Mouse (Mus musculus) lung, embryonic 14.5 days (tissue): ENCODE measurements around the gene Fsip1. TPM values are rescaled to one million over a fixed set of nuclear protein-coding genes. Genes with fewer than 3 reads are reported as not detected.

Experiments used
- ATAC-seq: fragments of 200-750 bp; cut with Nextera tagmentation; 2 replicates; pipeline ENCODE4 v1.8.0; 2017; ENCODE audit warnings: mild to moderate bottlenecking, moderate TSS enrichment, moderate library complexity; ENCODE audit not compliant: insufficient read depth
- DNase-seq: peaks from one replicate; pipeline ENCODE4 v3.0.0-alpha.2; 2015
- H3K27ac ChIP-seq: fragments of 300-500 bp; sonication (generic); 2 replicates; pipeline ENCODE4 v1.5.1; 2014; ENCODE audit warnings: low read depth, mild to moderate bottlenecking, moderate library complexity
- H3K27me3 ChIP-seq: fragments of 300-500 bp; sonication (generic); 2 replicates; pipeline ENCODE4 v1.6.1; 2014; ENCODE audit warnings: low read length, control low read depth; ENCODE audit not compliant: insufficient read depth
- H3K36me3 ChIP-seq: fragments of 300-500 bp; sonication (generic); 2 replicates; pipeline ENCODE4 v1.6.1; 2014; ENCODE audit warnings: control low read depth; ENCODE audit not compliant: insufficient read depth
- H3K4me1 ChIP-seq: fragments of 300-500 bp; sonication (generic); 2 replicates; pipeline ENCODE4 v1.6.1; 2014; ENCODE audit warnings: antibody characterized with exemption, control low read depth; ENCODE audit not compliant: insufficient read depth
- H3K4me2 ChIP-seq: fragments of 300-500 bp; sonication (generic); 2 replicates; pipeline ENCODE4 v1.6.1; 2014; ENCODE audit warnings: mild to moderate bottlenecking
- H3K4me3 ChIP-seq: fragments of 300-500 bp; sonication (generic); 2 replicates; pipeline ENCODE4 v1.5.1; 2014; ENCODE audit warnings: low read depth, low read length
- H3K9ac ChIP-seq: fragments of 300-500 bp; sonication (generic); 2 replicates; pipeline ENCODE4 v1.6.1; 2014
- H3K9me3 ChIP-seq: fragments of 300-500 bp; sonication (generic); 2 replicates; pipeline ENCODE4 v1.6.1; 2016; ENCODE audit warnings: low read depth, low read length, control low read depth
- CTCF ChIP-seq: IDR thresholded peaks from 2 replicates; pipeline ENCODE4 v1.5.1; 2016; ENCODE audit warnings: antibody characterized with exemption, low read depth
- WGBS: fragments of 180-500 bp; shearing (Covaris S2); extraction: QIAGEN DNeasy Blood & Tissue Kit; methylation state at CpG from one replicate; pipeline ENCODE4 v1.1.7; 2014; 5-methylcytosine and 5-hydroxymethylcytosine counted together
- polyA plus RNA-seq: library from polyadenylated mRNA; unstranded; fragments of >200 nt; fragmentation: Nextera tagmentation; extraction: Ambion mirVana; gene quantifications from 2 replicates; pipeline ENCODE4 v1.2.1, GENCODE M21; 2014

The Fsip1 gene
- polyA plus RNA-seq, 1 experiment from 2014 or later = 1.1 TPM

DNA sequence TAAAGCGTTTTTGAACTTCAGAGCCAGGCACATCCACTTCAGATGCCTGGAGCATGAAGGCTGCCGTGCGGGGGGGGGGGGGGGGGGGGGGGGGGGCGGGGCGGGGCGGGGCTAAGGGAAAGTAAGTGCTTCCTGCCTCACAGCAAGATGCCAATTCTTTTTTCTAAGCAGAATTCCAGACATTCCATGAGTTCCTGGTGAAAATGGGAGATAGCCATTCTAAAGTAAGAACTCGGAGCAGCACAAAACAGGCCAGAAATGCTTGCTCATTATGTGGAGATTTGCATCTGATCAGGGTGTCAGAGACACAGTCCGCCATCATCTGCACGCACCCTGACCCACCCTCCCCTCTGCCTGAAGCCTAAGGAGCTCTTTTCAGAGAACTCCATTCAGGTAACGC is 77.3 kb downstream of the Fsip1 start:
- Histone ChIP-seq H3K9me3 (no peaks in the 10 kb centered on the region), H3K36me3 (no peaks in the 10 kb centered on the region), H3K4me1 (no peaks in the 10 kb centered on the region), H3K9ac (no peak overlapping the region), H3K4me3 (0 out of 2 replicates have a peak overlapping the region, but pooled peaks have one; percentile 5), H3K27ac (peak overlapping the region; percentile 58), H3K27me3 (no peaks in the 10 kb centered on the region), H3K4me2 (peak overlapping the region; percentile 43)
- no peak for TF ChIP-seq CTCF
- DNase-seq (peak; percentile 73), ATAC-seq (peak; percentile 71)
- 7% methylated on average over 8 of the region's 10 CpGs for WGBS

DNA sequence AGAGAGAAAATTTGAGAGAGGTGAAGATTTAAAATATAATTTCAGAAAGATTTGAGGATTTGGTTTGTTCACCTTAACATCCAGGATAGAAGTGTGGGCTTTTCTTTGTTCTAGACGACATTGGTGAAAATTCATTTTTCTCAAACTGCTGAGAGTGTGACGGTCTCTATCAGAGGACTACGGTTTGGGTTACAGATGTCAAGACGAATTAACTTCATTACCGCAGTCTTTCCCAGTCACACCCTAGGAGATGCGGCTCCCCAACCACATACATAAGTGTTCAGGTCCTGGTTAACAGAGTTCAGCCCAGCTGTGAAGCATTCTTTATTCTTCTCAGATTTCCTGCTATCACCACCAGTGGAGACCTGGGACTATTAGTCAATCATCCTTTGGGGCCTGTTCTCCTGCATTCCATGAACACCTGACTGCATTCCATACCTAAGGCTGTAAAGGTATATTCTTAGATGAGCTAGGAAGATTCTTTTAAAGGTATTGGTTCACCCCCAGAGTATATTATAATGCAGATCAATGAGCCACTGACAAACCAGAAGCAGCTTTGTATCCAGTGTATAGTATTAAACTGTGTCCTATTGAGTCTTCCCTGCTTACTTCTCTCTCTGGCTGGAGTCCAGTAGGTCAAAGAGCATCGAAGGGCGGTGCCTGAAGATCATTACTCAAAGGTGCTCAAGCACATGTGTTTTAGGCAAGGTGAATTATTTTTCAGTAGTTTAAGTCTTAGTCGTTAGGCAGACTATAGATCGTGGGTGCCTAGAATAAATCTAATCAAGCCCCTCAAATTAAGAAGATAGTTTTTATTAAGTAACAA is 82.0 kb downstream of the Fsip1 start:
- no peak for TF ChIP-seq CTCF
- DNase-seq = peak; percentile 42
- H3K9ac ChIP-seq = no peak overlapping the region
- H3K9me3 ChIP-seq = no peaks in the 10 kb centered on the region
- no peaks in the 10 kb centered on the region for H3K27me3 ChIP-seq
- H3K27ac ChIP-seq = no peak overlapping the region
- 65% methylated on average over 10 of the region's 10 CpGs for WGBS
- H3K4me1 ChIP-seq = no peaks in the 10 kb centered on the region
- no peak overlapping the region for H3K4me2 ChIP-seq
- H3K4me3 ChIP-seq = no peak overlapping the region
- no peaks in the 10 kb centered on the region for H3K36me3 ChIP-seq
- peak; percentile 22; the same call in 1 of the 2 replicates for ATAC-seq

DNA sequence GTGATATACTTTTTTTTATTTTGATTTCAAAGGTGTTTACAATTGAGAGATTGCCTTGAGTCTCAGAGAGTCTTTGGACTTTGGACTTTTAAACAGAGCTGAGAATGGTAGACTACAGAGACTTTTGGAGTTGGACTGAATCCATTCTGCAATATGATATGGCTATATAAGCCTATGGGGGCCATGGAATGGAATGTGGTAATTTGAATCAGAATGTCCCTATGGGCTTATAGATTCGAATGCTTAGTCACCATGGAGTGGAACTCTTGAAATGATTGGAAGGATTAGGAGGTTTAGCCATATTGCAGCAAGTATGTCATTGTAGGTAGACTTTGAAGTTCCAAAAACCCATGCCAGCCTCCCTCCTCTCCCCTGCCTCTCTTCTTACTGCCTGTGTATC is 88.5 kb downstream of the Fsip1 start:
- TF ChIP-seq CTCF = no peak
- H3K4me2 ChIP-seq = no peak overlapping the region
- no peak overlapping the region for H3K4me3 ChIP-seq
- 58% methylated on average over 1 of the region's 1 CpGs for WGBS
- H3K36me3 ChIP-seq = no peaks in the 10 kb centered on the region
- H3K27ac ChIP-seq = no peak overlapping the region
- no peaks in the 10 kb centered on the region for H3K27me3 ChIP-seq
- H3K9me3 ChIP-seq = no peaks in the 10 kb centered on the region
- ATAC-seq = no peak
- no peak for DNase-seq
- no peaks in the 10 kb centered on the region for H3K4me1 ChIP-seq
- no peak overlapping the region for H3K9ac ChIP-seq

DNA sequence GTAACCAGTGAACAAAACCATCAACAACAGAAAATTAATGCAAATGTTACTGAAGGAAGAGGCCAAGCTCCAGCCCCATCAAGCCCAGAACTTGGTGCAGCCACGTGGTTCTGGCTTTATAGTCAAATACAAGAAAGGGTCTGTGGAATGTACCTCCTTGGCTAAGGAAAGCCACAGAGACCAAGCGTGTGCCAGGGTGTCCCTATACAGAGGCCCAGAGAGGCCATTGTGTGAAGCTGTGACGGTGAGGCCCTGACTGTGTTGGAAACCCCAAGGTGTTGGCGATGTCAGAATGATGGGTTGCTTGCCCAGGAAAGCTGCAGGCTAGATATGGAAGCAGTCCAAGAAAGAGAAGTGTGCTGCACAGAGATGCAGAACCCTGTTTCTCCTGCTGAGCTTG is 89.0 kb downstream of the Fsip1 start:
- no peak for ATAC-seq
- Histone ChIP-seq H3K9me3 (no peaks in the 10 kb centered on the region), H3K4me2 (no peak overlapping the region), H3K4me1 (no peaks in the 10 kb centered on the region), H3K27me3 (no peaks in the 10 kb centered on the region), H3K27ac (no peak overlapping the region), H3K4me3 (no peak overlapping the region), H3K9ac (no peak overlapping the region), H3K36me3 (no peaks in the 10 kb centered on the region)
- no peak for TF ChIP-seq CTCF
- no peak for DNase-seq
- WGBS = 66% methylated on average over 4 of the region's 4 CpGs

DNA sequence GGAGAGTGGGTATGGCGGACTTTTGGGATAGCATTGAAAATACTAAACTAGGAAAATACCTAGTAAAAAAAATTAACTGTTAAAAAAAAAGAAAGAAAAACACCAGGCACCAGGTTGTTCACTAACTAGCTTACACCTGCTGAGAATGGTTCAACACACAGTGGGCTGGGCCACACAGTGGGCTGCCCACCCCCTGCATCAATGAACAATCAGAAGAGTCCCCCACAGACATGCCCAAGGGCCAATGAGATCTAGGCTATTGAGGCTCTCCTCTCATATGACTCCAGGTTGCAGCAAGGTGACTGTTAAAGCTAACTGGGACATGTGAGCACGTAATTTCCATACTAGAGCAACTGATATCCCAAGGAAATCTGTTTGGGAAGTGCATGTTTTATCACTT is 91.1 kb downstream of the Fsip1 start:
- DNase-seq = no peak
- H3K36me3 ChIP-seq = no peaks in the 10 kb centered on the region
- H3K4me3 ChIP-seq = no peak overlapping the region
- ATAC-seq = no peak
- H3K9me3 ChIP-seq = no peaks in the 10 kb centered on the region
- no peak overlapping the region for H3K27ac ChIP-seq
- H3K4me1 ChIP-seq = peaks cover under 1% of the 10 kb centered on the region; the same call in 1 of the 2 replicates
- H3K27me3 ChIP-seq = no peaks in the 10 kb centered on the region
- no peak overlapping the region for H3K9ac ChIP-seq
- H3K4me2 ChIP-seq = no peak overlapping the region
- 82% methylated on average over 2 of the region's 2 CpGs for WGBS
- no peak for TF ChIP-seq CTCF

DNA sequence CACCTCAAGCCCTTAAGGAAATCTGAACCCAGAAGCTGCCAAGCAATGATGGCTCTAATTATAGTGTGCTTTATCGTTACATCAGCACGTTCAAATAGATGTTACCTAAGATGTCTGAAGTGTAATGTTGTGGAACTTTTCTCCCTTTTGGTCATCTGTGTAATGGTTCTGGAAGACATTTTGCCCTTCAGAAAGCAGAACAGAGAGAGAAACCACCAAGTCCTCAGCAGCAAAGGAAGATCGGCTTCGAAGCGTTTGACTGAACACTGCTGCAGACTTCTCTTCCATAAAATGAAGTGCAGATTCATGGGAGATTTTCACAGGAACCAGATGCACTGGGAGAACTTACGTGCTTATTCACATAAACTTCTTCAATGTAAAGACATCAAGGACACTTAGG is 92.6 kb downstream of the Fsip1 start:
- H3K4me3 ChIP-seq = no peak overlapping the region
- H3K9ac ChIP-seq = no peak overlapping the region
- H3K9me3 ChIP-seq = no peaks in the 10 kb centered on the region
- no peak overlapping the region for H3K4me2 ChIP-seq
- no peak overlapping the region for H3K27ac ChIP-seq
- peaks cover 4% of the 10 kb centered on the region; the same call in 1 of the 2 replicates for H3K4me1 ChIP-seq
- ATAC-seq (no peak), DNase-seq (no peak)
- 78% methylated on average over 6 of the region's 6 CpGs for WGBS
- no peaks in the 10 kb centered on the region for H3K27me3 ChIP-seq
- TF ChIP-seq CTCF = no peak
- H3K36me3 ChIP-seq = no peaks in the 10 kb centered on the region

DNA sequence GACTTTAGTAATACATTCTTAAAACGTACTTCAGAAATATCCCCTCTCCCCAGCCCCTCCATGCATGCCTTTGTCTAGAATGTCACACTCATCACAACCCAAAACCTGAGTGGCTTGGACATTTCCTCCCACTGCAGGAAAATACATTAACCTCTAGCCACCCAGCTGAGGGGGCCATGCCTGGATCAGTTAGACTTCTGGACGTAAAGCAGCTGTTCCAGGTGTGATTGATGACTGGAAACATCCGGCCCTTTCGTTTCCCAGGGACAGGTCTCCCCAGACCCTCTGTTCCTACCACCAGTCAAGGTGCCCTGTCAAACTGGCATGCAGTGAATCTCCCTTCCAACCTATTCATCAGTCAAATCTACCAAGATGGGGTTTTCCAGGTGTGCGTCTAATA is 94.3 kb downstream of the Fsip1 start:
- Histone ChIP-seq H3K27ac (no peak overlapping the region), H3K4me2 (no peak overlapping the region), H3K4me3 (no peak overlapping the region), H3K4me1 (peaks cover 4% of the 10 kb centered on the region; the same call in 1 of the 2 replicates), H3K36me3 (no peaks in the 10 kb centered on the region), H3K27me3 (no peaks in the 10 kb centered on the region), H3K9ac (no peak overlapping the region), H3K9me3 (no peaks in the 10 kb centered on the region)
- 48% methylated on average over 5 of the region's 5 CpGs for WGBS
- no peak for ATAC-seq
- TF ChIP-seq CTCF = no peak
- DNase-seq = no peak
